Mouse (Mus musculus): ENCODE results near the gene Dph2.
A peak's percentile ranks its signal among the peaks of the same experiment; 100 is the strongest.

Dph2 gene

DNA sequence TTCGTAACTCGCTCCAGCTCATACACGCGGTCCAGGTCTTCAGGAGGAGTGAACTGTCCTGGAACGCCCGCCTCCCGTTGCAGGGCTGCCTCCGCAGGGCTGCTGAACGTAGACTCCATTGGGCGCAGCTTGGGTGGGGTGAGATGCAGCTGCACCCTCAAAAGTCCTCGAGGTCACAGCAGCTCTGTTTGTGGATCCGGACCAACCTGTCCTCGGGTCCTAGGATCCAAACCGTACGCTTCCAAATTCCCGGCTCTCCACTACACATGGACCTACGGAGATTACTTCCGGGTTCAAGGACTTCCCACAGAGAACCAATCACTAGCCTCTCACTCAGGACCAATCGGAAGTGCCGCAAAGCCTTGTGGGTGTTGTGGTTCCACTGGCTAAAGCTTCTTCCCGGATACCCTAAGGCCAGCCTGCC is at the start of gene Dph2:
Dph2 (minus strand) TSS at position 295 of the 424 bp plus-strand sequence.
- DNase-seq (ENCODE audit: low spot score in 2 of 2) = peak; percentile 68 to 69

DNA sequence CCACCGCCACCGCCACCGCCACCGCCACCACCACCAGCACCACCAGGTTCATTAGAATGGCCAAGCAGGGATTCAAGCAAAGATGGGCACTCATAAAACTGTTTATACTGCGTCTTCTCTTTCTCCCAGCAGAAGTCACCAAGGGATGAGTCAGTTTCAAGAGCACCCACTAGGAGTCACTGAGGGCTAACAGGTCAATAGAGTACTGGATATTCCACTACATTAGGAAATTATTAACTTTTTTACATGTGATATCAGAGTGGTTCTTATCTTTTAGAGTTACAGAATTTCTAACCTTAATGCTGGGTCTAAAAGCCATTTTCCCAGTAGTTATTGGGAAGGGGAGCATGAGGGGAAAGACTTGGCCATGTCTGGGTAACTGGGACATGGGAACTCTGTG is 45.1 kb upstream of the Dph2 start:
- no peak for DNase-seq (ENCODE audit: low spot score in 2 of 2)

DNA sequence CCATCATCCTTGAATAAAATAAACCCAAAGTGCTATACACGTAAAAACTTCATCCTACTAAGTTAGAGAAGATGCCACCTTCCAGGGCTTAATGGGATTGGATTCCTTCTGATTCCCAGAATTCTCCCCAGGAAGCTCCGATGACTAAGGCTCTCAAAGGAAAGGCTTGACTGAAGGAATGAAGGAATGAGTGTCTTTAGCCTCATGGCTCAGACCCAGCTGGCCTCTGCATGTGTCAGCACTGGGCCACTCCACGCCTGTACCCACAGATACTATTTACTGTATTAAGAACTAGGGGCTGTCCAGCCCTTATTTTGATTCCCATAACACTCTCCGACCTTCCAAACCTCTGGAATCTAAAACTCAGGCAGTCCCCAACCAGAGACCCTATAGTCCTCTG is 42.2 kb upstream of the Dph2 start:
- no peak for DNase-seq (ENCODE audit: low spot score in 2 of 2)

DNA sequence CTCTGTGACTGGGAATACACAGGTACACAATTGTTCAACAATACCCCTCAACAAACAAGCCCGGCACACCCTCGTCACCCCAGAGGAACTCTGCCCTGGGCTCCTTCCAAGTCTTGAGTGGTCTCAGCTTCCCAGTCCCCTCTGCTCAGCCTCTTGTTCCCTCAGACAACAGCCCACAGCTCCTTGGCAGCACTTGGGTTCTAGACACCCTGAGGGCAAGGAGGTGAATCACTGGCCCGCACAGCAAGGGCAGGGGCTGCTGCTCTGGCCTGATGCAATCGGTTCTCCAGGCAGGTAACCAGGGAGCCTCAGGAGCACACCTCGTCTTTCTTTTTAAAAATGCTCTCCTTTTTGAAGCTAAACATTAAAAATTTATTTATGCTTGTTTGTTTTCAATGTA is 41.4 kb upstream of the Dph2 start:
- no peak for DNase-seq (ENCODE audit: low spot score in 2 of 2)

DNA sequence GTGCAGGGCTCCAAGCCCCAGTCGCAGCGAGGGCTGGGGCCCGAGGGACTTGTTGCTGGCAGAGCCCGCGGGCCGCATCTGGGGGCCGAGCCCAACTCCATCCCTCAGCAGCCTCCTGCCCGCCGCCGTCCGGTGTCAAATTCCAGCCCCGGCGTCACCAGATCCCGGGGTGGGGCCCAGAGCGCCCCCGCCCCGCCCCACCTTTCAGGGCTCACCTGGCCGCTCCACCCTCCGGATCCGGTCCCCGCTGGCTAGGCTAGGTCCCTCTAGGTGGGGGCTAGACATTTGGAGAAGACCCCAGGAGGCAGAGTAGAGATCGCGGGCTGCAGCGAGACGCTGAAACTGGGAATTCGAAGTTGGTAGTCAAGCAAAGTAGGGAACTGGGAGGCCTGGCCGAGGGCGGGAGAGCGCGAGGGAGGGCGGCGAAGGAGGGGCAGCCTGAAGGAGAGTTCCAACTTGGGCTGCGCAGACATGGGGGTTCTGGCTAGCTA is 37.6 kb upstream of the Dph2 start, which contains the start of gene Artn:
Artn (minus strand) TSS at position 373 of the 491 bp plus-strand sequence.
- DNase-seq (ENCODE audit: low spot score in 2 of 2) = no peak

DNA sequence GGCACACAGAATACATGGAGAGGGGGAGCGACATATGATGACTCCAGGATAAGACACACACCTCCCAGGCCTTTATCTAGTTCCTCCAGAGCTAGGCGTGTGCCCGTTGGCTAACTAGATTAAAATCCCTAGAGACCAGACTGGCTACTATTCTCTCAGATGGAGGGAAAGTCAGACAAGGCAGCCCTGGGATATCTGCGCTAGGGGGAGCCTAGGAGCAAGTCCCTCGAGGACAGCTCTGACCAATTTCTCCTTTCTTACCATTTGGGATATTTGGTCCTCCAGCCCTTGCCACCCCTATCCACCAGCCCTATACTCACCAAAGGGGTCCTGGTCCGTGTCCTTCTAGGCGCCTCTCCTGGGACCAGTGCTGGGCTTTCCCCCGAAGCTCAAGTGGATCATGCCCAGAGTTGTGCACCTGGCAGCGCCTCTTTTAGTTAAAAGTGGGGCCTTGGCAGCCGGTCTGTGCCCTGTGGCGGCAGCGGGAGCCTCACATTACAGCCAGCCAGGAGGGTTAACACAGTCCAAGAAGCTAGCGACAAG is 36.9 kb upstream of the Dph2 start:
- DNase-seq (ENCODE audit: low spot score in 2 of 2) = no peak

DNA sequence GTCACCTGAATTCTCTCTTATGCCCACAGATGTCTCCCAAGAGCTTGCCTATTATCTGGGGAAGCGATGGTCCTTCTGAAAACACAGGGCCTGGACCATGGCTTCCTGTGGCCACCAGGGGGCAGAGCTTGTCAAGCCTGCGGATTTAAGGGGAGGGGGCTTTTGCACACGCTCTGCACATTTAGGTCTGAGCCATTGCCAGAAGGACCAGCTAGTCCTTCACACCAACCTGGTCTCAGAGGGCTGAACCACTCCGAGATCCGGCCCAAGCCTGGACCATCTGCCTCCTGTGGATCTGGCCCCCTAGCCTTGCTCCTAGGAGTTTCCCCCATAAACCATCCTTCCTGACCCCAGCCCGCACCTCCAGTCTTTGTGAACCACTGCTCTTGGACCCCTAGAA is 36.4 kb upstream of the Dph2 start:
- DNase-seq (ENCODE audit: low spot score in 2 of 2) = no peak

DNA sequence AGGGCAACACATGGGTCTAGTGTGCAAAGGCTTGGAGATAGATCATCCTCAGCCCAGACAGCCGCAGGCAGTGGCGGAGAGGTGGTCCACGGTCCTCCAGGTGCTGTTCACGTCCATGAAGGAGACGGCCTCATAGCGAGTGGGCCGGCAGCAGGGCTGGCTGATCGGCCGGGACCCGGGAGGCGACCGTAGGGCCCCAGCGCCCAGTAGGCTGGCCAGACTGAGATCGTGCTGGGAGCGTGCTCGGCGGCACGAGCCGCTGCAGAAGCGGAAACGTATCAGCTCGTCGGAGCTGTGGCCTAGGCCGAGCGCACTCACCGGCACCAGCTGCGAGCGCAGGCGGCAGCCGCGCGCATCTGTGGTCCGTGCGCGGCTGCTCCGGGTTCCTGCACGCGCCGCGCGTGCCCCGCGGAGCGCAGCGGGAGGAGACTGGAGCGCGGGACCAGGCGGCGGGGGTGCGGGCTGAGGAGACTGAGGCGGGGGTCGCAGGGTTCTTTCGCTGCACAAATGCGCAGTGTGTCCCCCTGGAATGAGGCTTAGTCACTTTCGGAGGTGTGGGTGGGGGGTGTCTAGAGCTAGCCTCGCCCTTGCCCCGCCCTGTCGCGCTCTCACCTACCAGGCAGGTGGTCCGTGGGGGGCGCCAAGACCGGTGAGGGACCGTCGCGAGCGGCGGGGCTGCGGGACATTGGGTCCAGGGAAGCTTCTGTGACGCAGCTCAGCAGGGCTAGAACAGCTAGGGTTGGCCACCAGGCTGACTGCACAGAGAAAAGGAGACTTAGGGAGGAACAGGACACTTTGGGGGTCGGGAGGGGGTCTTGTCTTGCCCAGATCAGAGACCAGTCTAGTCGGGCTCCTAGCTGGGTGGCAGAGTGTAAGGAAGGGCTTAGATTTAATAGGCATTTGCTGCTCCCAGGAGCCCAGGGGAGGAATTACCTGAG is 35.0 kb upstream of the Dph2 start:
- DNase-seq (ENCODE audit: low spot score in 2 of 2) = no peak

DNA sequence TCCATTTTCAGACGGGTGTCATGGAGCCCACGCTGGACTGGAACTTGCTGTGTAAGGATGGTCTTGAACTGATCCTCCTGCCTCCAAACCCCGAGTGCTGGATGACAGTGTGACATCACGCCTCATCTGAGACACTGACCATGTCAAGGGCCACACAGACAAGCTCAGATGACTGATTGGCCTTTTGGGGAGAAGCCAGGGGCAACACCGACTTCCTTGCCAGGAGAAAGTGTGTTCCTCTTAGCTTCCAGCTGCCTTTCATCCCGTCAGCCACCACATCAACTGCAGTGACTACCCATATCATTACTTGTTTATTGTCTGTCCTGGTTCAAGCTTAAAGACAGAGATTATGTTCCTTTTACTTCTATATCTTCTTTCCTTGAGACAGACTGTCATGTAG is 33.1 kb upstream of the Dph2 start:
- no peak for DNase-seq (ENCODE audit: low spot score in 2 of 2)

DNA sequence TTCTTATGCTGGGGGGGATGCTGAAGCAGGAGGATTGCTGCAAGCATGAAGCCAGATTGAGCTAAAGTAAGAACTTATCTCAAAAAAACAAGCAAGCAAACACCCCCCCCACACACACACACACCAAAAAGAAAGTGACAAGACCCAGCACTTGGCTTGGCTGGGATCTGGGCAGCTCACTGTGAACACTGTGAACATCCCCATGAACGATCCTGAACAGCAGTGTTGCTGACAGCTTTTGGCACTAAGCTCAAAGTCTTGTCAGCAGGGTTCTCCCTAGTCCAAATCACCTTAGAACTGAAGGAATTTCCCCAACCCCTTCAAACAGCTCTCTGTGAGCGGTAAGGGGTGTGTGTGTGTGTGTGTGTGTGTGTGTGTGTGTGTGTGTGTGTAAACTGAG is 31.6 kb upstream of the Dph2 start:
- no peak for DNase-seq (ENCODE audit: low spot score in 2 of 2)

DNA sequence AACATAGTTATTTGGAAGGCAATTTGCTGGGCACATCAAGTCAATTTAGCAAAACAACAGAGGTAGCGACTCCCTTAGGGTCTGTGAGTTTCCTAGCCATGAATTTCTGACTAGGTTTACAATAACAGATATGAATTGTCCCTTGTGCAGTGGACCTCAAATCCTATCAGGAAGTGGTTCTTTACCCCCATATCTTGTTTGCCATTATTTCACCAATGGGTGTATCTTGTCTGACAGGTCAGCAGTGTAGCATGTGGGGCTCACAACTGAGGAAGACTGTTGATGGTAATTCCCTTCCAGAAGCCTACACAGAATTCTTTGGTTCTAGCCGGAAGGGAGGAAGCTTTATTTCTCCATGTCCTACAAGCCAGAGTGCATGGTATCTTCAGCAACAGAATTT is 29.5 kb upstream of the Dph2 start:
- no peak for DNase-seq (ENCODE audit: low spot score in 2 of 2)

DNA sequence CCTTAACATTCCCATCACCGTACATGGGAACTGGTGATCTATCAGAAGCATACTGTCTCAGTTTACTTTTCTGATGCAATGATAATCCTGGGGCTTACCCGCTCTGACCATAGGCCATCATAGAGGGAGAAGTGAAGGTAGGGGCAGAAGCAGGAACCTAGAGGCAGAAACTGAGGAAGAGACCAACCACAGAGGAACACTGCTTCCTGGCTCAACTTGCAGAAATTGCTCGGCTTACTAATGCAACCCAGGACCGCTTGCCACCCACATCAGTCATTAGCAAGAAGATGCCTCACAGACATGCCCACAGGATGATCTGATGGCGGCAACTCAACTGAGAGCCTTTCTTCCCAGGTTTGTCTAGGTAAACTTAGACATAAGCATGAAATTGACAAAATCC is 26.9 kb upstream of the Dph2 start:
- DNase-seq (ENCODE audit: low spot score in 2 of 2) = no peak

DNA sequence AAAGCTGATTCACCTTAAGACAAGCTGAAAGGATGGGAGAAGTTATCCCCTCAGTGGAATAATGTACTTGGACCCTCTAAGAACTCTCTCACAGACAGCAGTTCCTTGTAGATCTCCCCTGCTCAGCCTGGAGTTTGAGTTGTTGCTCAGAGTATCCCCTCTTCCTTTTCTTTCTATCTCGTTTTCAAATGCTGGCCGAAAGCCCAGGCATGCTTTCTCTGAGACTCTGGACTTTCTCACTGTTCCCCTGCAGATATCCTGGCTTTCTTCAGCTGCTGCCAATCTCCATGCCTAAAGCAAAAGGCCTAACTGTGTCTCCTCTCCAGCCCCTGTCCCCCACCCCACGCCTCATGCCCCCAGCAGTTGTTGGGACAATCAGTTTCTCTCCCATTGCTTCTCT is 26.4 kb upstream of the Dph2 start:
- no peak for DNase-seq (ENCODE audit: low spot score in 2 of 2)

DNA sequence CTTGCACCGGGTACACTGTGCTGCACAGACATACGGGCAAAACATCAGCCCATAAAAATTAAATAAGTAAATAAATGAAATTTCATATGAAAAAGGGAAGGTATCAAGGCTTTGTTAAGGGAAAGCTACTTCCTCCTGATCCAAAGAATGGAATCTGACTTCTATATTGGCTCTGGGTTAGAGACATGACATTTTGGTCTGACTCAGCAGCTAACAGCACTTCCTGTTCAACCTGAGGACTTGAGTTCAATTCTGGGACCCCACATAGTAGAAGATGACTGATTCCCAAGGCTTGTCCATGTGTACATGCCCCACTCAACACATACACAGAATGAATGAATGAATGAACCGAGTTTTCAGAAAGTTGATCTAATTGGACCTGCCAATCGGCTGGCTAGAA is 26.0 kb upstream of the Dph2 start:
- no peak for DNase-seq (ENCODE audit: low spot score in 2 of 2)

DNA sequence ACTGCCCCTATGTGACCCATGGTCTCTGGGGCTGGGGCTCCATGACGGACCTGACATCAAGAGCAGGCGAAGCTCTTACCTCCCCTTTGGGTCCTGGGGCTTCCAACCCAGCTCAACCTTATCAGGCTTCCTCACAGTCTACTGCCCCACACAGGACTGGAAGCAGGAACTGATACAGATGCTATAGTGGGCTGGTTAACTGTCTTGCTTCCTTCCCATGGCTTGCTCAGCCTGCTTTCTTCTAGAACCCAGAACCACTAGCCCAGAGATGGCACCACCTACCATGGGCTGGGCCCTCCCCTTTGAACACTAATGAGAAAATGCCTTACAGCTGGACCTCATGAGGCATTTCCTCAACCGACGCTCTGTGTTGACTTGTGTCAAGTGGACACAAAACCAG is 25.6 kb upstream of the Dph2 start:
- DNase-seq (ENCODE audit: low spot score in 2 of 2) = no peak

DNA sequence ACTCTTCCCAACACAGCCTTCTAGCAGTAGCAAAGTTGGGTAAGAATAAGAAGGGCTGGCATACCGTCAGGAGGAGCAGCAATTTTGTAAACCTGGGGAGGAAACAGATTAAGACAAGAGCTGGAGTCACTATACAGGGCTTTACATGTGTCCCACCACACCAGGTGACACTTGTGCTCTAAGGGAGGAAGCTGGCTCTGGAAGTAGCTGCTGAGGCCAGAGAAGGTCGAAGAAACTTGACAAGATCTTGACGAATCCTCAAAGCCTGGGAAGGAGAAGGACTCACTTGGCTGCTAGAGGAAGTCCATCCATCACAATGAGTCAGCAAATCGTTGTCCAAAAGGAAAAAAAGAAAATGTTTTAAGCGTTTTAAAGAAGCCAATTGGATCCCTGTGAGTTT is 24.6 kb upstream of the Dph2 start:
- no peak for DNase-seq (ENCODE audit: low spot score in 2 of 2)

DNA sequence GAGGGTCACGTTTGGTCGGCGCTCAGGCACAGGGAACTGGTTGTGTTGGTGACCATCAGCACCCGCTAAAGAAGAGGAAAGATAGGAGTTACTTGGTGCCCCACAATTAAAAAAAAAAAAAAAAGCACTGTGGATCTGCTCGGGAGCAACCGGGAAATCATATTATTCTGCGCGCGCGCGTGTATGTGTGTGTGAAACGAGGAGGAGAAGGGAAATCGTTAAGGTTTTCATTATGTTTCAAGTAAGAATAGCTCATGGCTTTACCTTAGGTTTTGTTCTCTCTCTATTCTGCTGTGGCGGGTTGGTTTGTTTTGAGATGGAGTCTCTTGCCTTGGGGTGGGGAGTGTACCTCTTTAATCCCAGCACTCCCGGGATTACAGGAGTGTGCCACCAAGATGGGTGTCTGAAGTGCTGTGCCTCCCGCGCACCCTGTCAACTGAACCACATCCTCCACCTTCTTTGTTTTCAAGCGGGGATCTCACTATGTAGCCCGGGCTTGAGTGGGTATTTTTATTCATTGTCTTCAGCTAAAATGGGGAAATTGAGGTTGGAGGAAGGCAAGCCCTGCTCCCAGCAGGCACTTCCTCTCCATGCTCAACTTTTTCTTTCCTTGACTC is 23.8 kb upstream of the Dph2 start:
- DNase-seq (ENCODE audit: low spot score in 2 of 2) = no peak

DNA sequence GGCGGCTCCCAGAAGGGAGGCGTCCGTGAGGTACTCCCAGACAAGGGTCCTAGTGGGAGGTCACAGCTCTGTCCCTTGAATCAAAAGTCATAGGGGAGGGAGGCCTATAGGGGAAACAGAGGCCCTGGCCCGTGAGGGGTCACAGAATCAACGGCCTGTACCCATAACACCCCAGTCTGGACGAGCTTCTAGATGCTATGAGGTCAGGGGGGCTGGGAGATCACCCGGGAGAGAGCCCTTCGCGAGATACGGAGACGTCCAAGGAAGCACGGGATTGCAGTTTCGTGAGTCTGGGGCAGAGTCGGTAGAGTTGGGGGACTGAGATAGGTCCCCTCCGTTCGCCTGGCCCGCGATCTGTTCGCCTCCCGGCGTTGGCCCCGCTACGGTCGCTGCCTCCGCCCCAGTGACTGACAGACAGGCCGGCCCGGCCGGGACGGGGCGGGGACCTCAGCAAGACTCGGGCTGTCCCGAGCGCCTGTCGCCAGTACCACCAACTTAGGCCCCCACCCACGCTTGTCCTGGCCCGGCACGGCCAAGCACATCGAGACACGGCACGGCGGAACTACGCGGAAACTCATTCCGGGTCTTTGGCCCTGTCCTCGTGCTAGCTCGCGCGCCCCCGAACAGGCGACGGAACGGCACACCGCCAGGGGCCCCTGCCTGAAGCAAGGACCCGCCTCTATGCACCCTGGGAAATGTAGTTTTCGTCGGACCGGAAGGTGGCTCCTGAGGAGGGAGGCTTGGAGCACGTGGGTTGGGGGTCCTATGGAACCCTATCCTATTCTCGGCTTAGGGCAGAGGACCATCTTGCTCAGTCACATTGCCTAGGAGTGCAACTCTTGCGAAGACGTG is 23.0 kb upstream of the Dph2 start, which contains the start of gene Ipo13:
Ipo13 (minus strand) TSS at position 409 of the 852 bp plus-strand sequence.
- DNase-seq (ENCODE audit: low spot score in 2 of 2) = peak; percentile 88

DNA sequence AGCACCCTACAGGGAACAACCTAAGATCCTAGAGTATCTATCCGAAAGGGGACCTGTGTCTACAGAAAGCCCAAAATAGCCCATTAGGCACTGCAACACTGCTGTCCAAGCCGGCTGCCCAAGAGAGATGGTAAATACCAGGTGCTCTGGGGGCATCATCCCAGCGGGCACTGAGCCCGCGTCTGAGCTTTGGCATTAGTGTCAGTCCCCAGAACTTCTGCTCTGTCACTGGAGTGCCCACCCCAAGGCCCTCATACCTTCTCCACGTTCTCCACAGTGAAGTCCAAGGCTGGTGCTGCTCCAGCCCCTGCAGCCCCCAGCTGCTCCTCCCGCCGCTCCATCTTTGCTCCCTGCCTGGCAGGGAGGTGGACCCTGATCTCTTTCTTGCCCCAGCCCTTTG is 22.2 kb upstream of the Dph2 start:
- DNase-seq (ENCODE audit: low spot score in 2 of 2) = no peak

DNA sequence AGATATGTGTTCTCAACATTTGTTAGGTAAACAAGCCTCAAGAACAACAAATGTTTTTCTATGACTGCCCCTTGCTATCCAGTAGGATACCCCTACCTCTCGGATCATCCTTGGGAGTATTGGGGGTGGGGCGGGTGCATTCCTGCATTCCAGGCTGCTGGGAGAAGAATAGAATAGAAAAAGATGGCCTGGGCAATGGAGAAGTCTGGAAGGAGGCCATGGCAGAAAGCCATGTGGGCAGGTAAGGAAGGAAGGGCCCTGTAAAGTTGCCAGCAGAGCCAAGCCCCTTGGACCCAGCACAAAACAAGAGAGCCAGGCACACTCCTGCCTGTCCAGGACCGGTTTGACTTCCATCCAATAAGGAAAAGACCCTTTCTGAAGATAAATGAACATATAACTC is 21.6 kb upstream of the Dph2 start:
- DNase-seq (ENCODE audit: low spot score in 2 of 2) = no peak

DNA sequence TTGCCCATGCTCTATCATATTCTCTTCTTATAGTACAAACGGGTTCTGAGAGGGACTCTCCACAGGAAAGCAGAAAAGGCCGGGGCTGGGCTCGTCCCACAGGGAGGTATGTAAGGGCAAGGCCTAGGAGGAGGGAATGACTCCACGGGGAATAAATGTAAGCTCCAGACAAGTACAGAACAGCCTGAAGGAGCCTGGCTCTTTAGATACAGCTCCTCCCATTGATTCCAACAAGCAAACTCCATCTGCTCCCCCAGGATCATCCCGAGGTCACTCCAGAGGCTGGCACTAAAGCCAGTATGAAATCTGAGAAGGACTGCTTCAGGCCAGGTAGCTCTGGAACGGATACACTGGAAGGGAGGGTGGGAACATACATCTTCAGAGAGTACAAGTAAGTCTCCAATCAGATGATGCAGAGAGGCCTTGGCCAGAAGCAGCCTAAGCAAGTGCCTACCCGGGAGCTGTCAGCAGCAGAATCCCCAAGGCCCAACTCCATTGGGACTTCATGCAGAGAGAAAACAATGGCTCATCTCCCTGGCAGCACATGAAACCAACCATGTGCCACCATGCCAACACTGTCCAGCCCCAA is 20.9 kb upstream of the Dph2 start:
- DNase-seq (ENCODE audit: low spot score in 2 of 2) = no peak
